Mouse (Mus musculus): ENCODE data around the gene Zfp704. TPM values are rescaled to one million over a fixed set of nuclear protein-coding genes. Genes with fewer than 3 reads are reported as not detected.

Zfp704 gene
- total RNA-seq, 2 experiments from 2014 or later = 29.9 to 30.7 TPM

- peak; percentile 31 to 66 for DNase-seq (ENCODE audit: low spot score in 2 of 2)
Observed at GRCm38 (mm10) chr3:9520051-9520727, 89.7 kb downstream of the Zfp704 start.

DNA sequence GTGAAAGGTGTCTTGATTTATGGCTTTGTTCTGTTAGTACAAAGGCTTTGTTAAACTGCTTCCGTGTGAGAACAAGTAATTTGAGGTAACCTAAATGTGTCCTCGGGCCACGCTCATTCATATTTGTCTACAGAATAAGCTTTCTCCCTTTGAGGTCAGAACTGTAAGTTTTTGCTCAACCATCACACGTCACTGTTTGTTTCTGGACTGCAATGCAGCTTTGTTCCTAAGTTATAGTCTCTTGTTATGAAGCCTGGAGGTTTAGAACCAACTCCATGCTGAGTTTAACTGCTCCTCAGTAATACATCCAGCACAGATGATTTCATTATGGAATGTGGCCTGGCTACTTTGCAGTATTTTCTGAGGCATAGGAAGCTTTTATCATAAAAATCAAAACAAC, 90.4 kb downstream of the Zfp704 start:
- DNase-seq (ENCODE audit: low spot score in 2 of 2) = no peak

- no peak for DNase-seq (ENCODE audit: low spot score in 2 of 2)
Observed at GRCm38 (mm10) chr3:9518936-9519335, 90.9 kb downstream of the Zfp704 start.

- no peak for DNase-seq (ENCODE audit: low spot score in 2 of 2)
Observed at GRCm38 (mm10) chr3:9516119-9516855, 93.6 kb downstream of the Zfp704 start.

DNA sequence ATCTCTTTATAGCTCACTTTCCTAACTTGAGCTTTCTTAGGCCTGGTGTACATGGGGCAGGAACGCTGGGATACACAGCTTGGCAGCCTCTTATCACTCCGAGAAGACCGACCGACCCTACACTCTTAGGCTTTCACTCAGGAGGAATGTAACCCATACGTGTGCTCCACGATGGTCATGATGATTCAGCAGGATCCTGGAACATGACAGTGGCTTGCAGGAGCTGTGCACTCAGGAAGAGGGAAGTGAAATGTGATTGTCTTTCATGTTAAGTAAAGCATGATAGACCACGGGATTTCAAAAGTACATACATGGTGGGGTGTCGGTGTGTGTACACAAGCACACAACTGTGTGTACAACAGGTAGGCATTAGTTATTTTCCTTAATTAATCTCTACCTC, 94.4 kb downstream of the Zfp704 start:
- DNase-seq (ENCODE audit: low spot score in 2 of 2) = no peak

DNA sequence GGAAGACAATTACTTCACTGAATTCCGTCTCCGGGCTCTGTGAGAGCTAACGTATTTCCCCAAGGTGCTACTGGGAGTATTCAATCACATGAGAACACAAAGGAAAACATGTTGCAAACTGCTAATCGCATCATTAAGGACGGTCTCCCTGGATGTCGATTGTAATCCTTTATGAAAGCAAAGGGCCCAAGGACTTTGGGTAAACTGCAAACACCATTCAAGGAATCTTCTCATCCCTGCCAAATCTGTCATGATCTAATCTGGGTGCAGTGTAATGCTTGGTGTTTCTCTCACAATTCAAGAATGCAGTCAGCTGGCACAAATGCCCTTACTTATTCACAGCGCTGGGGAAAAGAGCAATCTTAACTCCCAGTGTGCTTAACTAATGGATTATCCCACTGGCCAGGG, 96.2 kb downstream of the Zfp704 start:
- no peak for DNase-seq (ENCODE audit: low spot score in 2 of 2)

DNA sequence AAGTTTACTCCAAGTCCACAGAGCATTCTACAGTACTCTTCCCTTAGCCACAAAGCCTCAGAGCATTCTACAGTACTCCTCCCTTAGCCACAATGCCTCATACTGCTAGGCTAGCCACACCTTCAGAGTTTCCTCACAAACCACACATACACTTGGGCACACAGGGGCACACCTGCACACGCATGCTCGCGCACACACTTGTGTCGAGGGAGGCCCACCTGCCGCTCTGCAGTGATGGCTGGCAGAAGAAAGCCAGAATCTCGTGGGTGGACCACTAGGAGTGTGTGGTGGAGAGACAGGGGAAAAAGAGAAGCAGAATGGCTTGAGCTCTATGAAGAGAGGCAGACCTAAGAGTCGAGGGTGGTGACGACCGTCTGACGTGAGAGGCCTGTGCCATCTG, 97.7 kb downstream of the Zfp704 start:
- DNase-seq (ENCODE audit: low spot score in 2 of 2) = no peak

DNA sequence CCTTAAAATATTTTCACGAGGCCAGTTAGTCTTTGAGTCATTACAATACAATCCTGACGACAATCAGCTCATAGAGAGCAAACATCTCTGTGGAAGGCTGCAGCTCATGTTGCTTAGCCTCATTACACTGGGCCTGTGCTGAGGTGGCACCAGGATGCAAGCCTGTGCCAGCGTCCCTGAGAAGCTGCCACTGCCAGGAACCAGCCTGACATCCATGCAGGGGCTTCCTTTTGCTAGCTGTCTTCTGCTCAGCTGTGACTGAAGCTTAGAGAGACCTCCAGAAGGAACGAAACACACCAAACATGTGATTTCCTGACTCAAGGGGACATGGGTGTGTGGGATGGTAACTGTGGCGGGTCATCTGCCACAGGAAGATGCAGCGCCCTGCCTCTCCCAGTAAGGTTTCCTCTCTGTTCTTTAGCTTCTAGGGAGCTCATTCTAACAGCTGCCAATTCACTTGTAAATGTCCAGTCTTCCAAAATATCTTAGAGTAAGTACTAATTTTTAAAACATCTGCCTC, 104.1 kb downstream of the Zfp704 start:
- no peak for DNase-seq (ENCODE audit: low spot score in 2 of 2)

DNA sequence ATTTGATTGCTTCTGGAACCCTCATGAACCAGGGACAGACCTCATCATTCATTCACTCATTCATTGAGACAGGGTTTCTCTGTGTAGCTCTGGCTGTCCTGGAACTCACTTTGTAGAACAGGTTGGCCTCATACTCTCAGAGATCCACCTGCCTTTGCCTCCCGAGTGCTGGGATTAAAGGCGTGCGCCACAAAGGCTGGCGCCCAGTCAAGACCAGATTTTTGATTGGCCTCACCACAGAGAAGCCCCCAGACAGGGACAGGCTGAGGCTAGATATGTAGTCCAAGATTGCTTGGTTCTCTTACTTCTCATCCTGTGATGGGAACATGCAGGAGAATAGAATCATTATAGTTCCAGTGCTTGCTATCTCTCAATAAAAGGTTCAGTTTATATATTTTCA, 105.5 kb downstream of the Zfp704 start:
- no peak for DNase-seq (ENCODE audit: low spot score in 2 of 2)

DNA sequence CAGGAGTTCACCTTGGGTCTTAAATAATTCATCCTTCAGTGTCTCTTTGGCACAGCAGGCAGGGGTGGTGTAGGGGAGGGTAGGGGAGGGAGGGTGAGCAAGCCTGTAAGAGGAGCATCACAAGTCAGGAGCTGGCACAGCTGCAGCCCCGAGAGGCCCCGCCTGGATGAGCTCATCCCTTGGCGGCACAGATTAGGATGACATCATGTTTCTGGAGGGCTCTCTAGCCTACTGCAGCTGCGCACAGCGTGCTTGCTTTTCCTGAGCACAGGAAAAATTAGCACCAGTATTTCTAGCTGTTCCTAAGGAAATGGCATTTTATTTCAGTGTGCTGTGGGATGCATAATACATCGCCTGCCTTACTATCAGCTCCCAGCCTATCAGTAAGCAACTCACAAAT, 109.2 kb downstream of the Zfp704 start:
- peak; percentile 79 to 89 for DNase-seq (ENCODE audit: low spot score in 2 of 2)

DNA sequence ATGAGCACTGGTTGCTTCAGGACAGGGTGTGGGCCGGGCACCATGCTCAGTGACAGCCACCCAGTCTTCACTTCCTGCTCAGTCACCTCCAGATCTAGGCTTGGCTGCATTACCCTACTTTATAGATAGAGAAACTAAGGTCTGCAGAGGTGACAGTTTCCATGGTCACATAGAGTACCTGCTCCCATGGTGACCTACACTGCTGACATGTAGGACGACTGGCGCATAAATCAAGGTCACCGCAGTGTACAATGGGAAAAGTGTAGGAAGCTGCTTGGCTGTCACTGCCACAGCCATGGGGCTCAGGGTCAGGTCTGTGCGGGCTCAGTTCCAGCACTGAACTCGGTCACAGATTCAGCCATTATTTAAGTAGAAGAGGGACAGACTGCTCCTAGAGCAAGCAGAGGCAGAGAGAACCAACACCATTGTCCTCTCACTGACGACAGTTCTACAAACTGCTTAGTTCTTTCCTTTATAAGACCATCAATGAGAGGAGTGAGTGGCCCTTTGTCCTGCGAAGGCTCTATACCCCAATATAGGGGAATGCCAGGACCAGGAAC, 109.8 kb downstream of the Zfp704 start:
- DNase-seq (ENCODE audit: low spot score in 2 of 2) = no peak

- no peak for DNase-seq (ENCODE audit: low spot score in 2 of 2)
Observed at GRCm38 (mm10) chr3:9499489-9499888, 110.4 kb downstream of the Zfp704 start.

DNA sequence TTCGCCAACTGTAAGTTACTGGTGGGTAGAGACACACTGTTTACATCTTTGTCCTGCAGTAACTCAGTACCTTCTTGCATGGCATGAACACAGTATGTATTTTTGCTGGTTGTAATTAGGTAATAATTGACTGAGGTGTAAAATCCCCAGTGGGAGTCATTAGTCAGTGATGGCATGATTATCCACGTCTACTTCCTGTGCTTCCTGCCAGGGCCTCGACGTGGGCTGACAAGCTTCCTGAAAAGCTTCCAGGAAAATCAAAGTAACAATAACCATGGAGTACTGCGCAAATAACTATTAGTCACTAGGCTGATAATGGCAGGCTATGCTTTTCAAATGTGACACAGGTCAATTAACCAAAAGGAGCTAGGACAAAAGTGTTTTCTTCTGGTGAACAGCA, 112.6 kb downstream of the Zfp704 start:
- no peak for DNase-seq (ENCODE audit: low spot score in 2 of 2)

- DNase-seq (ENCODE audit: low spot score in 2 of 2) = no peak
Observed at GRCm38 (mm10) chr3:9491766-9492283, 118.1 kb downstream of the Zfp704 start.

GRCm38 (mm10) chr3:9487644-9488043, 122.2 kb downstream of the Zfp704 start:
- no peak for DNase-seq (ENCODE audit: low spot score in 2 of 2)

DNA sequence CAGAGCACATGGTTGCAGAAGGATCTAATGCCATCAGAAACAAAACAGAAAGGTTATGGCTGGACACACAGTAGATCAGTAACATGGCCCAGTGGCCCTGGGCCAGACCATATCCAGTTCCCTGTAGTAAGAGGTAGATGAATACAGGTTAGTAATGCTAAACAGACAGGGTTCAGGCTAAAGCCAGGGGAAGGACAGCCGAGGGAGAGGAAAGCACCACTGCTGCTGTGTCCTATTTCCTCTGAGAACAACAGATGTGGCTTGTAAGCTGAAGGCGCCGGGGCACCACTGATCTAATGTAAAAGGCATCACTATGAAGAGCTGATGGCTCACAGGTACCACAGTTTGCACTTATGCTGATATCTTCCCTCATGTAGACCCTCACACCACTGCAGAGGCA, 124.4 kb downstream of the Zfp704 start:
- DNase-seq (ENCODE audit: low spot score in 2 of 2) = no peak

- DNase-seq (ENCODE audit: low spot score in 2 of 2) = no peak
Observed at GRCm38 (mm10) chr3:9481956-9482355, 127.9 kb downstream of the Zfp704 start.

GRCm38 (mm10) chr3:9481358-9481757, 128.5 kb downstream of the Zfp704 start:
- peak in 1 of 2 experiments; percentile 44 for DNase-seq (ENCODE audit: low spot score in 2 of 2)

GRCm38 (mm10) chr3:9480936-9481335, 128.9 kb downstream of the Zfp704 start:
- no peak for DNase-seq (ENCODE audit: low spot score in 2 of 2)

DNA sequence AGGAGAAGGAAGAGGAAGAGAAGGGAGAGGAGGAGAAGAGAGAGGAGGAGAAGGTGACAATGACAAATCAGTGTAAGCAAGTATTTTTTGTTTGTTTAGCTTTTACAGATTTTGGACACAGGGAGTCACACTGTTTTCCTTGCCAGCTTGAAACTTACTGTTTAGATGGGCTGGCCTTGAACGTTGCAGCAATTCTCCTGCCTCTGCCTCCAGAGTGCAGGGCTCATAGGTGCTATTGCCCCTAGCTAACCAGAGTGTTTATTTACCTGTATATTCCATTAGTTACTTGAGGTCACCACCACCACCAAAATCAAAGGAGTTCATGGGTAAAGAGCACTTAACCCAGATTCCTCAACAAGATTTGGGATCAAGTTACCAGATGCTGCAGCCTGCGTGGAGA, 132.5 kb downstream of the Zfp704 start:
- DNase-seq (ENCODE audit: low spot score in 2 of 2) = no peak

DNA sequence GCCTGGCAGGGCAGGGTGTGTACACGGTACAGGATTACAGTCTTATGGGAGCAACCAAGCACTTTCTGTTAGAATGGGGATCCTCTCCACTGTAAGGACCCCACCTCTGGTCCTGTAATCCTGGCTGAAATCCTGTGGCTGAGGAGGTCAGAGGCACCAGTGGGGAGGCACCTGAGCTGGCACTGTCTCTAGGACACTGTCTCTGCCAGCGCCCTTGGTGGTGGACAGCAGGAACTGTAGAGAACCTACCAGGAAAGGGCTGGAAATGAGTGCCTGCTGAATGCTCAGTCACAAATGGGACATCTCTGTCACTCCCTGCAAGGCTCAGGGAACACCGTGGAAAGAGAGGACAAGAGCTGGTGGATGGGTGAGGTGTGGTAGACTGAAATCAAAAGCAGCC, 133.5 kb downstream of the Zfp704 start:
- no peak for DNase-seq (ENCODE audit: low spot score in 2 of 2)

- peak in 1 of 2 experiments; percentile 11 for DNase-seq (ENCODE audit: low spot score in 2 of 2)
Observed at GRCm38 (mm10) chr3:9475501-9475900, 134.4 kb downstream of the Zfp704 start.

Data from gastrocnemius, postnatal 4 days (tissue).